Mouse (Mus musculus): ENCODE measurements around the gene Dlst. TPM values are rescaled to one million over a fixed set of nuclear protein-coding genes. Genes with fewer than 3 reads are reported as not detected.
A peak's percentile ranks its signal among the peaks of the same experiment; 100 is the strongest.

The Dlst gene
- total and polyA plus RNA-seq, 2 experiments from 2014 or later: 92.5 to 118 TPM

- TF ChIP-seq CTCF (IDR thresholded peaks at IDR 0.05): no peak
- Histone ChIP-seq H3K27ac (ENCODE audit: low read depth, low read length) (no peak overlapping the region), H3K9ac (replicated peaks; ENCODE audit: low read length, poor library complexity, severe bottlenecking) (no peak overlapping the region; the same call in 1 of the 2 replicates), H3K4me2 (ENCODE audit: low read depth, low read length, poor library complexity, severe bottlenecking) (0 out of 2 replicates have a peak overlapping the region, but pooled peaks have one; percentile 15), H3K4me3 (ENCODE audit: low read depth, low read length) (no peak overlapping the region), H3K27me3 (ENCODE audit: insufficient read depth, low read length) (no peaks in the 10 kb centered on the region), H3K4me1 (ENCODE audit: insufficient read depth, low read length) (no peaks in the 10 kb centered on the region), H3K36me3 (ENCODE audit: insufficient read depth, low read length) (no peaks in the 10 kb centered on the region), H3K9me3 (ENCODE audit: low read length) (no peaks in the 10 kb centered on the region)
- ATAC-seq (ENCODE audit: low FRiP score) (no peak), DNase-seq (ENCODE audit: low spot score) (peak; percentile 6)
- 15% methylated on average over 14 of the region's 14 CpGs for WGBS
Observed at GRCm38 (mm10) chr12:85101001-85101400, 9.6 kb upstream of the Dlst start.

GRCm38 (mm10) chr12:85101521-85102106 lies 9.0 kb upstream of the Dlst start:
- Histone ChIP-seq H3K4me2 (ENCODE audit: low read depth, low read length, poor library complexity, severe bottlenecking) (no peak overlapping the region), H3K4me1 (ENCODE audit: insufficient read depth, low read length) (no peaks in the 10 kb centered on the region), H3K9ac (replicated peaks; ENCODE audit: low read length, poor library complexity, severe bottlenecking) (no peak overlapping the region), H3K9me3 (ENCODE audit: low read length) (no peaks in the 10 kb centered on the region), H3K27ac (ENCODE audit: low read depth, low read length) (no peak overlapping the region), H3K4me3 (ENCODE audit: low read depth, low read length) (no peak overlapping the region), H3K36me3 (ENCODE audit: insufficient read depth, low read length) (no peaks in the 10 kb centered on the region), H3K27me3 (ENCODE audit: insufficient read depth, low read length) (no peaks in the 10 kb centered on the region)
- no peak for ATAC-seq (ENCODE audit: low FRiP score)
- 70% methylated on average over 5 of the region's 5 CpGs for WGBS
- TF ChIP-seq CTCF (IDR thresholded peaks at IDR 0.05): no peak
- no peak for DNase-seq (ENCODE audit: low spot score)

- Histone ChIP-seq H3K27ac (ENCODE audit: low read depth, low read length) (no peak overlapping the region), H3K36me3 (ENCODE audit: insufficient read depth, low read length) (no peaks in the 10 kb centered on the region), H3K9me3 (ENCODE audit: low read length) (no peaks in the 10 kb centered on the region), H3K4me3 (ENCODE audit: low read depth, low read length) (no peak overlapping the region), H3K4me1 (ENCODE audit: insufficient read depth, low read length) (no peaks in the 10 kb centered on the region), H3K4me2 (ENCODE audit: low read depth, low read length, poor library complexity, severe bottlenecking) (no peak overlapping the region), H3K27me3 (ENCODE audit: insufficient read depth, low read length) (no peaks in the 10 kb centered on the region), H3K9ac (replicated peaks; ENCODE audit: low read length, poor library complexity, severe bottlenecking) (no peak overlapping the region)
- ATAC-seq (ENCODE audit: low FRiP score) (no peak), DNase-seq (ENCODE audit: low spot score) (no peak)
- WGBS: 82% methylated on average over 8 of the region's 8 CpGs
- TF ChIP-seq CTCF (IDR thresholded peaks at IDR 0.05): no peak
Observed at GRCm38 (mm10) chr12:85103096-85103495, 7.5 kb upstream of the Dlst start.

- H3K4me2 ChIP-seq (ENCODE audit: low read depth, low read length, poor library complexity, severe bottlenecking): no peak overlapping the region
- no peak for TF ChIP-seq CTCF (IDR thresholded peaks at IDR 0.05)
- no peaks in the 10 kb centered on the region for H3K9me3 ChIP-seq (ENCODE audit: low read length)
- no peaks in the 10 kb centered on the region; the same call in 1 of the 2 replicates for H3K4me1 ChIP-seq (ENCODE audit: insufficient read depth, low read length)
- no peak overlapping the region for H3K9ac ChIP-seq (replicated peaks; ENCODE audit: low read length, poor library complexity, severe bottlenecking)
- no peak for DNase-seq (ENCODE audit: low spot score)
- no peak overlapping the region for H3K4me3 ChIP-seq (ENCODE audit: low read depth, low read length)
- H3K36me3 ChIP-seq (ENCODE audit: insufficient read depth, low read length): no peaks in the 10 kb centered on the region
- 88% methylated on average over 8 of the region's 8 CpGs for WGBS
- no peaks in the 10 kb centered on the region for H3K27me3 ChIP-seq (ENCODE audit: insufficient read depth, low read length)
- no peak for ATAC-seq (ENCODE audit: low FRiP score)
- no peak overlapping the region for H3K27ac ChIP-seq (ENCODE audit: low read depth, low read length)
Observed at GRCm38 (mm10) chr12:85104789-85105188, 5.8 kb upstream of the Dlst start.

- ATAC-seq (ENCODE audit: low FRiP score) (no peak), DNase-seq (ENCODE audit: low spot score) (no peak)
- TF ChIP-seq CTCF (IDR thresholded peaks at IDR 0.05): no peak
- Histone ChIP-seq H3K9ac (replicated peaks; ENCODE audit: low read length, poor library complexity, severe bottlenecking) (no peak overlapping the region), H3K4me3 (ENCODE audit: low read depth, low read length) (no peak overlapping the region), H3K4me2 (ENCODE audit: low read depth, low read length, poor library complexity, severe bottlenecking) (no peak overlapping the region), H3K4me1 (ENCODE audit: insufficient read depth, low read length) (no peaks in the 10 kb centered on the region; the same call in 1 of the 2 replicates), H3K36me3 (ENCODE audit: insufficient read depth, low read length) (no peaks in the 10 kb centered on the region), H3K27me3 (ENCODE audit: insufficient read depth, low read length) (no peaks in the 10 kb centered on the region), H3K27ac (ENCODE audit: low read depth, low read length) (no peak overlapping the region), H3K9me3 (ENCODE audit: low read length) (no peaks in the 10 kb centered on the region)
- WGBS: 6% methylated on average over 8 of the region's 8 CpGs
Observed at GRCm38 (mm10) chr12:85106292-85106691, 4.3 kb upstream of the Dlst start.

- Histone ChIP-seq H3K4me3 (ENCODE audit: low read depth, low read length) (no peak overlapping the region), H3K4me1 (ENCODE audit: insufficient read depth, low read length) (peaks cover 10% of the 10 kb centered on the region), H3K9me3 (ENCODE audit: low read length) (no peaks in the 10 kb centered on the region), H3K9ac (replicated peaks; ENCODE audit: low read length, poor library complexity, severe bottlenecking) (no peak overlapping the region), H3K27ac (ENCODE audit: low read depth, low read length) (no peak overlapping the region), H3K36me3 (ENCODE audit: insufficient read depth, low read length) (no peaks in the 10 kb centered on the region), H3K4me2 (ENCODE audit: low read depth, low read length, poor library complexity, severe bottlenecking) (no peak overlapping the region), H3K27me3 (ENCODE audit: insufficient read depth, low read length) (no peaks in the 10 kb centered on the region)
- TF ChIP-seq CTCF (IDR thresholded peaks at IDR 0.05): no peak
- ATAC-seq (ENCODE audit: low FRiP score): no peak
- WGBS: 59% methylated on average over 3 of the region's 3 CpGs
- no peak for DNase-seq (ENCODE audit: low spot score)
Observed at GRCm38 (mm10) chr12:85108643-85109042, 2.0 kb upstream of the Dlst start.
